Mouse (Mus musculus) cerebellum, adult 2 months (tissue): Measurements from ENCODE around the gene Crybg2.

Experiments used
- CTCF ChIP-seq: fragments of 200-500 bp; IDR thresholded peaks from 2 replicates; pipeline ENCODE4 v1.5.1; 2011; ENCODE audit warnings: low read depth, mild to moderate bottlenecking, control low read depth, low read length, moderate library complexity, borderline replicate concordance; ENCODE audit not compliant: insufficient read depth
- POLR2A ChIP-seq: fragments of 200-500 bp; IDR thresholded peaks from 2 replicates; pipeline ENCODE4 v1.6.1; 2011; ENCODE audit warnings: low read length, control low read depth, borderline replicate concordance; ENCODE audit not compliant: insufficient read depth

- no peak for TF ChIP-seq CTCF
- TF ChIP-seq POLR2A = no peak
These were observed 60.3 kb downstream of the Crybg2 start for GRCm38 (mm10) chr4:134120916-134121315.
